Mouse (Mus musculus) frontal cortex, postnatal 36 days (tissue): ENCODE results near the gene Gm17190.
A peak's percentile ranks its signal among the peaks of the same experiment; 100 is the strongest.
"Not testable (repeated sequence)": the region's sequence is repeated elsewhere in the genome, so short reads cannot be mapped to it uniquely, and the experiment has no call there.

Experiments
- DNase-seq, 2 experiments: peaks; one replicate each; pipeline ENCODE4 v3.0.0; 2022; ENCODE audit warnings: low spot score in 2 of 2

Gene Gm17190

DNA sequence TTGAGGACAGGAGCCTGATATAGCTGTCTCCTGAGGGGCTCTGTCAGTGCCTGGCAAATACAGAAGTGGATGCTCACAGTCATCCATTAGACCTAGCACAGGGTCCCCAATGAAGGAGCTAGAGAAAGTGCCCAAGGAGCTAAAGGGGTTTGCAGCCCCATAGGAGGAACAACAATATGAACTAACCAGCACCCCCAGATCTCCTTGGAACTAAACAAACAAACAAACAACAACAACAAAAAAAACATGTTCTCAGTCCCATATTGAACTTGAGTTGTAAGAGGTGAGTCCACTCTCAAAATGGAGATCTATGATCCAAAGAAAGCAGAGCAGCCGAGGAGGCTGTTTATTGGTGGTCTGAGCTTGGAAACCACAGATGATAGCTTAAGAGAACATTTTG, at the start of gene Gm17190:
Gene Gm17190 (plus strand): TSS at position 301 of the 400 bp plus-strand sequence.
- not testable (repeated sequence) for DNase-seq

DNA sequence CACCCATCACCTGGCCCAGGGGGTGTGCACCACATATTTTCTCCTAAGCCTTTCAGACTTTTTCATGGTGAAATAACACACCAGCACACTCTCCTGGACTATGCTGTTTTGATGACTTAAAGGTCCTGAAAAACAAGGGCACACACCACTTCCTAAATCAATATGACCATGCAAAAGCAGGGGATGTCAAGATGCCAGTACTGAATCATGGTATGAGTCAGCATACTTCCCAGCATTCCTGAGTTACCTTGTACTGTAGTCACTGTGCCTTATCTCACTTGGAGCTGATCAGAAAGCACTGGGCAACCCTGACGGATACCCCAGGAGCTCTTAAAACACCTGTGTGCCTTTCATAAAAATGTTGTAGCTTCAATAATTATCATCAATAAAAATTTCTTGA, 42.3 kb upstream of the Gm17190 start:
- DNase-seq = no peak

DNA sequence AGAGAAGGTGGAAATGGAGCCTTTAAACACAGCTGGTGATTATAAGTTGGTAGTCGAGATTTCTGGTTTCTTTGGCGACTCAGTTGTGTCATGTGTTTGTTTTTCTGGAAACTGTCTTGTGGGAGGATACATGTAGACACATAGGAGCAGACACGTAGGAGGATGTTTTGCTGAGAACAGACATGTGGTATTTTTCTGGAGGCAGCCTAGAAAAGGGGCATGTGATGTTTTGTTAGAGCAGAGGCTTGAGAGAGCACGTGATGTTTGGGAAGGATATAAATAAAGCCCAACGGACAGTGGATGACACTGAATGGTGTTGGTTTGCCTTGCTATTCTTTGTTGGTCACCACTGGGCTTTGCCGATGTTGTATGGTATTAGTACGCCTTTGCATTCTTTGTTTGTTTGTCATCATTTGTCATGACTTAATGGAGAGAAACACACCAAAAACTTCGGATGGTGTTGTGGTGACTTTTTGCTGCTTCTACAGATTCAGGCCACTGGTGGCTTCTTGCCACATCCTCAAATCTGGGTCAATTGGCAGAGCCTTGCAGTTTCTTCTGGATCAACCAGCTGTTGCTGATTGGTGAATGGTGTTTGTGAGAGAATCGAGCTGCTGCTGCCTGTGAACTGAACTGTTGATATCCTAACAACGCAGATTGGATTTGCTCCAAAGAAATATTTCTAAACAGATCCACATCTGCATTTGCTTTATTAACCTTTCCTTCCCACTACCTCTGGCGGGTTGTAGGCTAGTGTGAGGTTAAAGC, 41.4 kb upstream of the Gm17190 start:
- no peak for DNase-seq

DNA sequence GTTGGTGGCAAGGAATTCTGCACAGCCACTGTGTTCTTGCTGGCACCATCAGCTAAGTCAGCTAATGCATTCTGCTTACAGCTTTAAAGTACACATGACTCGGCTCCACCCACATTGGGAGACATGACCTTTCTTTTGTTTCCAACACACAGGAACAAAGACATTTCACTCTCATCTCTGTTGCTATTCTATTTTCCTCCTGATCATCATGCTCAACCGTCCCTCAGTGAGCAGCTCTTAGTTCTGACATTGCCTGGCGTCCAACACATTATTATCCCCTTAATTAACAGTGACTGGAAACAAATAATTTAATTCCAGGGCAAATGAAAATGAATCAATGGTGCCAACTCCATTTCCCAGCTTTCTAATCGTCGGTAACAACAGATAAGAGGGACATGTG, 36.5 kb upstream of the Gm17190 start:
- DNase-seq = no peak

DNA sequence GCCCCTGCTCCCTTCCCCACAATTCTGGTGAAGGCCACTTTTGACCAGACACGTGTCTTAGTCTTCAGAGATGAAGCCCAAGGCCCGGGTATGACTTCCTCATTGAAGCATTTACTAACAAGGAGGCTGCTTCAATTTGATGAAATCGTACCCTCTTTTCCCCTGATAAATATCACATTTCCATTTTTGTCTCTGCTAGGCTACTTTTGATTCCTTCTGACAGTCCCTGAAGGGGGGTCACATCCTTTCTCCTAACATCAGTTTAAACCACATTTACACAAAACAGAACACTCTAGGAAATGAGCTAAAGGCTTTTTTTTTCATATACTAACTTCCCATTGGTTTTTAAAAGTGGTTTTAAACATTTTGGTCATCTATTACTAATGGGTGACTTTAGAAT, 29.1 kb upstream of the Gm17190 start:
- DNase-seq = no peak

DNA sequence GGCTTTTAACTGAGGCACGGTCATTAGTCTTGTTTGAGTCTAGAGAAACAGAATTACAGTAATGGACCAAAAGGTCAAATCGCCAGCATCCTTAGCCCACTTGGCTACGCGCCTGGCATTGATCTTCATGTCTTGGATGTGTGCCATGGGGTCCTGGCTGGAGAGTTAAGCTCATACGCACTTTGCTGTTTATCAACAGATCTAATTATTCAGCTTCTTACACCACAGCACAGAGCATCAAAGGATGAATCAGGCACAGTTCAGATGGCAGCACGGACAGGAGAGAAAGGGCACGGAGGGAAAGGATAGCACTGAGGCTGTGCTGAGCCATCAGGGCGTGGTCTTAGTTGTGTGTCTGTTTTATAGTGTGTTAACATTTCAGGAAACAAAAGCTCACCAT, 8.3 kb upstream of the Gm17190 start:
- DNase-seq = no peak

DNA sequence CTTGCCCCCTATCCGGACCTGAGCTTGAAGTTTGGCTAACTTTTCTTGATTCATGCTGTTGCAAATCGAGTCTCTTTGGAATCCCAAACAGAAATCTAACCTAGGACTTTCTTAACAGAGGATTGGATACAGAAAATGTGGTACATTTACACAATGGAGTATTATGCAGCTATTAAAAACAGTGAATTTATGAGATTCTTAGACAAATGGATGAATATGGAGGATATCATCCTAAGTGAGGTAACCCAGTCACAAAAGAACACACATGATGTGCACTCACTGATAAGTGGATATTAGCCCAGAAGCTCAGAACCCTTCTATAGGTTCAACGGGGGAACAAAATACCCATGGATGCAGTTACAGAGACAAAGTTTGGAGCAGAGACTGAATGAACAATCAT, 578 bp upstream of the Gm17190 start, which contains the start of gene Gm20075:
Gene Gm20075 (minus strand): TSS at position 101 of the 400 bp plus-strand sequence.
- not testable (repeated sequence) for DNase-seq

DNA sequence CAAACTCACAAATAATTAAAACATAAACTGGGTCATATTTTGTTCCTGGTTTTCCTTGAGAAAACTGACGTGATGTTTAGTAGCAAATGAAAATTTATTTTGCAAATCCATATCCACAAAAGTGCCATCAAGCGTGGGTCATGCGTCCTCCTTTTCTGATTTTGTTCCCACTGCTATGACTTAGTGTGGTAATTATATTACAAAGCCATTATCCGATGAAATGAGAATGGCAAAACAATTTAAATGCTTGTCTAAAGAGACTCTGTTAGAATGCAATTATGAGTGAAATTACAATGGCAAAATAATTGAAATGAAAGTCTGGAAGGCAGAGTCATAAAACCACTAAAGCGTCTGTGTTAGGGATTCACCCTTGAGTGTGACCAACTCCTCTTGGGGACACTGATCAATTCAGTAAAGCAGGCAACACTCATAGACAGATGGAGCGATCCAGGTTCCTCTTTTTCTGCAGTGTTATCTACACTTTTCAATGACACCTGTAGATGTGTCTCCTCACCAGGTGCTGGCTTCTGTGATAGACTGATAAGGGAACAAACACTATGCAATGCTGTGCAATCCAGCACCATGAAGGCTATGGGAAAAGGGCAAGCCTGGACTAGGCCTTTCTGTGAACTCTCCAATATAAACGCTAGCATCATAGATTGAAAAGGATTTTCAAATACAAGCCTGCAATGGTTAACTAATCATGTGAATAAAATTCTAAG, 3.9 kb downstream of the Gm17190 start:
- DNase-seq = no peak

DNA sequence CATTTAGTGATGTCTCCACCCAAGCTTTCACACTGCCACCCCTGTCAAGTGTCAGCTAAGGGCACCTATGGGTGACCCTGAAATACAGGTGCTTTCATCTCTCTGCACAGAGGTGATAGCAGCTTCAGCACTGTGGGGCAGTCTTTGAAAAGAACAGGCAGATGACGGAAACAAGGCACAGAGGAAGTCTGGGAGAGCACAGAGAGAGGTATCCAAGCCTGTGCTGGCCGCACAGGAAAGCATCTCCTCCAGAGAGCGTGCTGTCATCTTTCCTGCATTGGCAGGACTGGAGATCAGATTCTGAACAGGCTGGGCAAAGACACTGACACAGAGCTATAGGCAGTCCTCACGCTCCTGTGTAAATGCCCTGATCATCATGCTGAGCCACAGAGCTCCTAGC, 9.1 kb downstream of the Gm17190 start:
- no peak for DNase-seq

DNA sequence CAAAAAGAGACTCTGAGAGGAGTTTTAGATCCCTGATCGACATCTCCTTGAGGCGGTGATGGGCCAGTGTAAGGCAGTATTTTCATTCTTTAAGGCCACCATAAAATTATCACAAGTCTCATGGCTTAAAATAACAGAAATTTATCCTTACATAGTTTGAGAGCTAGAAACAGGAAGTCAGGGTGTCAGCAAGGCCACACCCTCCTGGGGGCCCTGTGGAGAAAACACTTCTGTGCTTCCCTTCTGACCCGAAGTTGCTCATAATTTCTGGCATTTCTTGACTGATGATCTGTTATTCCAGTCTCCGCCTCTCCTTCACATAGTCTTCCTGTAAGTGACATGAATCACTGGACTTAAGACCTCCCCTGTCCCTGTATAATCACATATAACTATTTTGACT, 24.5 kb downstream of the Gm17190 start:
- no peak for DNase-seq

DNA sequence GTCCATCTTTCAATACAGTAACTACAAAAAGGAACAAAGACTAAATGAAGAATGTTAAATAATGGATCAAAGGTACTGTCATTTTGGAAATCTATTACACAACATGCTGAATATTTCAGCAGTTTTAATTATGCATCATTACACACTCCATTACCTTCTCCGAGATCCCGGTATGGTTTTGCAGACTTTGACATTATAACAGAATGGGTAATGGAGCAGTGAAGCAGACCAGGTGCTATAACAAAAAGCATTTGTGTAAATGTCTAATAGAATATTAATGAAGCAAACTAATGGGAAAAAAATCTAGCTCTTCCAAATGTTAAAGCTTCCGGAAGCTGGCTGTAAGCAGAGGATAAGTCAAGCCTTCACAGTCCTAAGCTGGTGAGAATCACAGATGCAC, 28.9 kb downstream of the Gm17190 start:
- DNase-seq = no peak

DNA sequence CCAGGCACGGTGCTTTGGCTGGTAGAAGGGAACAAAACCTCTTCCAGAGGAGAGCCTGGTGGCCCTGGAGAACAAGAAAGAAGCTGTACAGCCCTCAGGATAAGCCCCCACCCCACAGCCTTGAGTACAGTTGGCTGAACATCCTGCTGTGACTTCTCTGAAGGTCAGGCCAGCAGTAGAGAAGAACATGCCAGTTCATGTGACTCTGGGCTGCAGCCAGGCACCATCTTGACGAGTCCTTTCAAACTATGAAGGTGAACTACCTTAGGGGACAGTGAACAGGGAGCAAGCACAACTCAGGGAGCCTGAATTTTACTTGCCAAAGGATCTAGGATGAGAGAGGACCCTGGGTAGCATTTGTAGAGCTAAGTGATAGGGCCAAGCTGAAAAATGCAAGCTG, 30.9 kb downstream of the Gm17190 start:
- no peak for DNase-seq

DNA sequence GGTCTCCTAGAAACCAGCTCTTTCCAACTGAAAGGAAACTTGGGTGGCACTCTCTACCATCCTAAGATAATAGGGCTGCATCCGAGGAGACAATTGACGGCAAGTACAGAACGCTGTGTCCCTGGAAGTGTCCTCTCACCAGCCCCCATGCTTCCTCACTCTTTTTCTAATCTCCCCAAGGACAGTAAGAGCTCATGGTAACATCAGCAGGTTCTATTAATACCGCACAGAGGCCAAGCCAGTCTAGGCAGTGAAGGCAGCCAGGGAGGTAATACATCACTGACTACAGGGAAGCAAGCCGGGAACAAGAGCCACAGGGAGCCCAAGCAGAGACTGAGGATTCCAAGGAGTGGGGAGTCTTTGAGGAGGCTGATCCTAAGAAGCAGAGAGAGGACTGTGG, 43.2 kb downstream of the Gm17190 start:
- no peak for DNase-seq

DNA sequence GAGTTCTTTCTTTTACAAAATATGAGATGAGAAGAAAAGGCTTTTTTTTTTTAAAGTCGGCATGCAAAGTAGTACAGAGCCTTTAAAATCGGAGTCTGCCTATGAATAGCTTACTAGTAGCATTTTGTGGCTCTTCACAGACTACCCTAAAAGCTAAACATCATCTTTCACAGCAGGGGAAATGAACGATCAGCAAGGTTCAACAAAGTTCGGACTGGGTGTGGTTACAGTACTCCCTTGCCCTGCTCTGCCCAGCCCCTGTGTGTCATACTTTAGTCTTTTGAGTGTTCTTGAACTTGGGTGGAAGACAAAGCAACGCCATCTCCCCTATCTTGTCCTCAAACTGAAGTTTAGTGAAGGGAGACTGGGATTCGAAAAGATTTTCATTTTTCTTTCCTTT, 44.8 kb downstream of the Gm17190 start:
- no peak for DNase-seq

DNA sequence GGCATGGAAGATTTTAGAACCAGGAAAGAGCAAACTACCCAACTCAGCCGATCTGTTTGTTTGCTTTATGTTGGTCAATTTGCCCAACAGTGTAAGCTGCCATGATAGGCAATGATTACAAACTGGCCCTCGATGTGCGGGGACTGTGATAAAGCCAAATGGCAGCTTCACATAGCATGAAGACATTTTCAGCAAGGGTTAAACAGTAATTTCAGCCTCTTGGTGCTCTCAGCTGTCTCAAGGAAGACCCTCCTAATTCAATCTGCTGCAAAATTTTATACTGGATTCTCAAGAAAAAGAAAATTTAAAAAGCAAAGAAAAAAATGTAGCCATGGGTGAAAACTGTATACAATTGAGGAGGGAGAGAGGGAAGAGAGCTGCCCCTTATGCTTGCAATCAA, 47.2 kb downstream of the Gm17190 start:
- DNase-seq = no peak

DNA sequence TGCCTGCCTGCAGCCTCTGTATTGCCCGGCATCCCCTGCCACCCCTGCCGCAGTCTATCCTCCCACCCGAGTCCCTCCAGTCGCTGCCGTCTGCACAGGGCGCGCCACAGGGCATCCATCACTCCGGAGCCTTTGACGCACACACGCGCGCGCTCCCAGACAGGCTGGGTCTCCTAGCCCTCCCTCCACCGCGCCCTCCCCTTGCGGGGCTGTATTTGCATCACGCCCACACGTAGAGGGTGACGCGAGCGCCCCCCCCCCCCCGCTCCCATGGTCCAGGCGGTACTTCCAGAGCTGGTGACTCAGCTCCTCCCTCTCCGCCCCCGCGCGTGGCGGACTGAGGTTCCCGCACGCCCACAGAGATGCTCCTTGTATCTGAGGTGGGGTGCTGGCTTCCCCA, 49.2 kb downstream of the Gm17190 start:
- DNase-seq = peak; percentile 32 to 60

DNA sequence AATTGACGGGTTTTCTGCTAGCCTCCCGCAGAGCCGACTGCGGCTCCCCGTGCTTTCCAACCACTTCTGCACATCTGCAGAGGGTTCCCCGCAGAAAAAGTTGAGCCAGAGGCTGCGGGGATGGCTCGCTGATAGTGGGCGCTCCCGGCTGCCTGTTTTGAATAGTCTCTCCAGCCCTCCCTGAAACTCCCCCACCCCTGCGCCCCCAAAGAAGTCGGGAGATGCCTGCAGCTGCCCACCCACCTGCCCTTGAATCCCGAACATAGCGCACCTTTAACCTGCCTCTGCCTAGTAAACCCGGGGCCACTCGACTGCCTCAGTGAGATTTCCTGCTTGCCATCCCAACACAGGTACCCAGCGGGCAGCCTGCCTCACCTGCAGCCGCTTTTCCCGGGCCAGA, 50.1 kb downstream of the Gm17190 start:
- DNase-seq = no peak

DNA sequence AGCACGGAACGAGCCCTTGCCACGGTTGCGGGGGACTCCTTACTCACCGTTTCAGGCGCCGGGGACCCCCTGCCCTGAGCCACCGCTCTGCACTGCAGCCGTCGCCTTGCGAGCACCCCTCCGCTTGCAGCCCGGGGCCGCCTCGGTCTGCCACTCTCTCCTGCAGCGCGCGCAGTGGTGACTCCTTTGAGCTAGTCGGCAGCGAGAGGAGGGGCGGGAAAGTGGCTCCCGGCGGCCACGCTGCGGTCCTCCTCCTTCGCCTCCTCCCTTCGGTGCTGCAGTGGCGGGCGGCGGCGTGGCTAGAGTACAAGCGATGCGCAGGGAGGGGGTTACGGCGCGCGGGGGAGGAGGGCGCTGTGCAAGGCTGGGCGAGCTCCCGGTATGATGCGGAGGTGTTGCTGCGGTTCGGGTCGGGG, 50.6 kb downstream of the Gm17190 start, which contains the start of gene Sv2c:
Gene Sv2c (minus strand): TSS at position 177 of the 416 bp plus-strand sequence.
- DNase-seq = peak; percentile 56 to 66
